Mouse (Mus musculus) frontal cortex, adult 2 months (tissue): ENCODE data around the gene Cyth3. TPM values are rescaled to one million over a fixed set of nuclear protein-coding genes. Genes with fewer than 3 reads are reported as not detected.

ENCODE experiments used
- polyA plus RNA-seq: library from polyadenylated mRNA; depleted of rRNA; stranded (reverse); fragments of >200 nt; gene quantifications from 2 replicates; pipeline ENCODE4 v1.2.3, GENCODE M21; 2012; rRNA removed

The Cyth3 gene
- polyA plus RNA-seq, 1 experiment, result 29.1 TPM

Other genes with a start within 250 kb of the Cyth3 start
- gene Kdelr2, start 218.6 kb upstream of the Cyth3 start, polyA plus RNA-seq, result 28.1 and 30.1 TPM in 2 replicates
- 24.8 and 25.0 TPM in 2 replicates for gene Daglb, start 157.9 kb upstream of the Cyth3 start, polyA plus RNA-seq
- 490 and 503 TPM in 2 replicates for gene Rac1, start 94.4 kb upstream of the Cyth3 start, polyA plus RNA-seq
- 12.0 and 12.7 TPM in 2 replicates for gene Usp42, start 109.8 kb downstream of the Cyth3 start, polyA plus RNA-seq
- 32.2 and 33.1 TPM in 2 replicates for gene Eif2ak1, start 195.3 kb downstream of the Cyth3 start, polyA plus RNA-seq